Mouse (Mus musculus): ENCODE measurements at regions not wholly inside any gene's neighbourhood (a gene's known extent, or its start where the extent isn't known, plus 50 kb on each side); places are given as distances from the start of the nearest gene placed in this dataset.

GRCm38 (mm10) chr11:57947347-57947746 lies 61.5 kb upstream of the Larp1 start:
- TF ChIP-seq CTCF (IDR thresholded peaks at IDR 0.05; ENCODE audit: extremely low read depth, insufficient read length, insufficient replicate concordance, low read depth, low read length) (no peak), POLR2A (IDR thresholded peaks at IDR 0.05; ENCODE audit: low read depth, low read length) (no peak)

Measured in small intestine, adult 2 months (tissue).